ENCODE assay signal across 25 mouse cellular contexts in genomic region chr6:53704440-53704839, GRCm38 (mm10).
DNase-seq lines count a peak whose midpoint lies in the region; TF ChIP-seq lines count a peak whose summit lies in the region.
"Had no signal": no experiment of that assay in that cellular context is flagged by ENCODE, and none has a peak within 500 bp of the region (broad histone marks: within the 10 kb centered on the region; RNA-seq: fewer than 3 reads in every experiment).

No protein-coding gene starts in this region.

- H3K27me3 ChIP-seq in C2C12 (ENCODE audit: control insufficient read depth, insufficient read depth, insufficient read length) = no peaks in the 10 kb centered on the region
- H3K27me3 ChIP-seq: embryonic facial prominence, embryonic 12.5 days; neural tube, embryonic 13.5 days had no signal

- H3K79me2 ChIP-seq in C2C12 (ENCODE audit: control insufficient read depth, insufficient read depth) = no peaks in the 10 kb centered on the region

- H3K79me3 ChIP-seq in C2C12 (ENCODE audit: low read depth) = no peaks in the 10 kb centered on the region

- no peak overlapping the region for H3K4me3 ChIP-seq in gastrocnemius, adult 2 months
- no peak overlapping the region for H3K4me3 ChIP-seq in C2C12 (ENCODE audit: insufficient read depth, poor library complexity, severe bottlenecking)
- H3K4me3 ChIP-seq: embryonic facial prominence, embryonic 12.5 days; erythroblast, embryonic 14.5 days; hindbrain, embryonic 10.5 days; neural tube, embryonic 13.5 days had no signal

- peak; percentile 44 for DNase-seq in gastrocnemius, postnatal 25 days
- DNase-seq in gastrocnemius, adult 2 months = no peak
- DNase-seq in 3134 (ENCODE audit: extremely low read depth, insufficient read length, low spot score) = peak; percentile 45
- peak; percentile 4 for DNase-seq in brain, adult 2 months (ENCODE audit: low read depth, low spot score)
- no peak for DNase-seq in cerebellum, postnatal 25 days
- DNase-seq in left cerebral cortex, postnatal 25 days (ENCODE audit: low spot score in 2 of 2) = no peak
- DNase-seq: cerebellum, adult 9-10 months; gastrocnemius, postnatal 36 days; kidney, adult 18-20 months; kidney, postnatal 10 days; layer of hippocampus, postnatal 36 days; left cerebral cortex, postnatal 4 days; liver; liver, postnatal 0 days; midbrain, embryonic 14.5 days; right cerebral cortex, postnatal 14 days; spleen, adult 18-20 months; thymus, postnatal 36 days had no signal

- H3ac ChIP-seq in C2C12 (ENCODE audit: control insufficient read depth, insufficient read length, low read depth) = no peak overlapping the region

- no peak for TF ChIP-seq CTCF in gastrocnemius, adult 2 months (IDR thresholded peaks at IDR 0.05)
- no peak for TF ChIP-seq CTCF in C2C12 (IDR thresholded peaks at IDR 0.05; ENCODE audit: control insufficient read depth, insufficient read depth, insufficient read length)

- intact Hi-C loops in gastrocnemius, adult 2 months (cut with DNase I) = no loop called here
- intact Hi-C loops in left cerebral cortex, postnatal 25 days (cut with DNase I) = no loop called here

- no peak overlapping the region for H3K27ac ChIP-seq in gastrocnemius, adult 2 months
- H3K27ac ChIP-seq: embryonic facial prominence, embryonic 12.5 days; hindbrain, embryonic 10.5 days; hindbrain, postnatal 0 days; neural tube, embryonic 13.5 days had no signal

- no peaks in the 10 kb centered on the region for H3K36me3 ChIP-seq in C2C12 (ENCODE audit: control insufficient read depth, insufficient read depth)
- H3K36me3 ChIP-seq: embryonic facial prominence, embryonic 12.5 days; G1E; hindbrain, embryonic 10.5 days; neural tube, embryonic 13.5 days had no signal

TF ChIP-seq in C2C12, 6 proteins besides CTCF, POLR2A, EP300 and RAD21:
- TF ChIP-seq MAX (IDR thresholded peaks at IDR 0.05) = peak; percentile 86
- TF ChIP-seq MYOD1 (IDR thresholded peaks at IDR 0.05; ENCODE audit: control insufficient read depth, insufficient read length, low read depth) = no peak

Comparison
In these comparisons a context has a peak if more than half of its experiments do, and no peak if none do; other contexts are left out.
1. DNase-seq: peak in gastrocnemius, postnatal 25 days (single experiment), 3134 (single experiment) and brain, adult 2 months (single experiment); none in gastrocnemius, adult 2 months (single experiment), cerebellum, postnatal 25 days (0 of 2) and left cerebral cortex, postnatal 25 days (0 of 2).